Mouse (Mus musculus) layer of hippocampus, adult 2 months (tissue): ENCODE data around the gene Cdh23. TPM values are rescaled to one million over a fixed set of nuclear protein-coding genes. Genes with fewer than 3 reads are reported as not detected.
A peak's percentile ranks its signal among the peaks of the same experiment; 100 is the strongest.

ENCODE experiments used
- DNase-seq, 2 experiments: peaks; one replicate each; pipeline ENCODE4 v3.0.0; 2022; ENCODE audit warnings: low spot score in 2 of 2
- H3K27ac ChIP-seq: fragments of 200-600 bp; 2 replicates; pipeline ENCODE4 v1.8.1; 2022
- H3K4me3 ChIP-seq: fragments of 200-600 bp; 2 replicates; pipeline ENCODE4 v1.8.1; 2022; ENCODE audit warnings: mild to moderate bottlenecking
- CTCF ChIP-seq: fragments of 200-600 bp; conservative IDR thresholded peaks from 2 replicates; pipeline ENCODE4 v1.8.1; 2022; ENCODE audit warnings: antibody characterized with exemption, mild to moderate bottlenecking, moderate library complexity
- total RNA-seq, 2 experiments: library from RNA; stranded (reverse); gene quantifications; 2 replicates each; pipeline ENCODE4 v1.2.3; 2021

The Cdh23 gene
- total RNA-seq, 2 experiments from 2014 or later: 2.7 to 2.9 TPM

- no peak for TF ChIP-seq CTCF
- DNase-seq: no peak
- H3K27ac ChIP-seq: no peak overlapping the region
- H3K4me3 ChIP-seq: no peak overlapping the region
Measured at GRCm38 (mm10) chr10:60653675-60654074, 42.6 kb downstream of the Cdh23 start.

DNA sequence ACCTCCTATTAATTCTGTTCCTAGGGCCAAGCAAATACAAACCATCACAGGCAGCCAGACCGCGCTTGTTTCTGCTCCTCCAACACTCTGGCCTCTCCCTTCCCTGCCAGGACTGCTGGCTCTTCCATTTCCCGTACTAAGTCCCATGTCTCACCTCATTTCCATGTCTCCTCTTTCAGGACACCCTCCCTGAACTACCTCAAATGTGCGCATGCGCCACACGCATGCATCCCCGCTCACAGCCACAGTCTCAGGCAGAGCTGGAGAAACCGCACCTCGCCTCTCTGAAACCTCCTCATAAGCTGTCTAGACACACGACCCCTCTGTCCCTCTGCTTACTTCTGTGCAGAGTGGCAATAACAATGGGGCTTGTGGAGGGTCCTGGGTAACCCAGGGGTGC, 43.2 kb downstream of the Cdh23 start:
- no peak overlapping the region for H3K4me3 ChIP-seq
- no peak for DNase-seq
- no peak for TF ChIP-seq CTCF
- H3K27ac ChIP-seq: no peak overlapping the region

DNA sequence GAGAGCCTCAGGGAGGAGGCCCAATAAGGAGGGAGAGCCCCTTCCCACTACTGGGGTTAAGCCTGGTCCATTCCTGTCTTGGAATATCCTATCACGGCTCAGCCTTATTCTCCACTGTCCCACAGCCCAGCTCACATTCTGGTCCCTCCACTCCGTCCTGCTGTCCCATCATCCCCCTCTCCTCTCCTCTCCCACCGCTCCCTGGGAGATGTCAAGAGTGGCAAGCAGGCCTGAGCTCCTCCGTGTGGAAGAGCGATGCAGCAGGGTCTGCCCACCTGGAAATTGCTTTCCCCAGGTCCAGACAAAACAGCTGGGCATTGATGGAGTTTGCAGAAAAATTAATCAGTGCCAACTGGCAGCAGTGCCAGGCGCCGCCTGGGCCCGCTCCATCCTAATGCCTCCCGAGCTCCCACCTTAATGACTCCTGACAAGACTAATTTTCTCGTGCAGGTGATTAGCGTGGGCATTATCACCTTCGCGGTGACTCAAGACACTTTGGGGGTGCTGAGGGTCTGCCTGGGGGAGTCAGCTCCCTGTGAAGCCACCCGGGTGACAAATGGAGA, 52.1 kb downstream of the Cdh23 start:
- no peak for DNase-seq
- TF ChIP-seq CTCF: no peak
- Histone ChIP-seq H3K27ac (no peak overlapping the region), H3K4me3 (no peak overlapping the region)

GRCm38 (mm10) chr10:60639291-60639690, 57.0 kb downstream of the Cdh23 start:
- H3K4me3 ChIP-seq: no peak overlapping the region
- no peak overlapping the region for H3K27ac ChIP-seq
- no peak for DNase-seq
- TF ChIP-seq CTCF: no peak

DNA sequence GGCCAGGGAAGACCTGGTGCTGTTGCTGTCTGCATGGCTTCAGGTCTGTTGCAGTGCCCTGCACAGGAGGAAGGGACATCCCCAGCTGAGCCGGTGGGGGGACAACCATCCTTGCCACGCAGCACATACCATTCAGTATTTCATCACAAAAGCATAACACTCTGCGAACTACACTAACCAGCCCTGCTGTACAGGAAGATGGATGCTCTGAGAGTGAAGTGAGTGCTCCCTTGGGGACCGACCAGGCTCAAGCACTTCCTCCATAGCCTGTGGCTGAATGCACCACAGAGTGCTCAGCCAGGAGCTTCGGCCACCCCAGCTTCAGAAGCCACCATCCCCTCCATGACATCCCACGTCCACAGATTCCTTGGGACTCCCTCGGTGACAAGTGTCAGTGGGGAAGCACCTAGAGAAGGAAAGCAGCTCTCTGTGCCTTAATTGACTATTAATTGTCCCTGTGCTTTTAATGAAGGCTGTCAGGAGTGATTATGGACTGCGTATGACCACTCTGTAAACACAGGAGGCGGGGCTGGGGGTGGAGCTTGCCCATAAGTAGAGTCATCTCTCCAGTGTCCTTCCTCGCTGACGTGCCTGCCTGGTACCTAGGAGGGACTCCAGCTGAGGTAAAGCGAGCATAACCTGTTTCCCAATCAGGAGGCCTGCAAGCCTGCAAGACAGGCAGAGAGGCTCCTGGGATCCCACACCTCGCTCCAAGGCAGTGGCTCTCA, 60.6 kb downstream of the Cdh23 start:
- Histone ChIP-seq H3K4me3 (no peak overlapping the region), H3K27ac (no peak overlapping the region)
- no peak for TF ChIP-seq CTCF
- no peak for DNase-seq

DNA sequence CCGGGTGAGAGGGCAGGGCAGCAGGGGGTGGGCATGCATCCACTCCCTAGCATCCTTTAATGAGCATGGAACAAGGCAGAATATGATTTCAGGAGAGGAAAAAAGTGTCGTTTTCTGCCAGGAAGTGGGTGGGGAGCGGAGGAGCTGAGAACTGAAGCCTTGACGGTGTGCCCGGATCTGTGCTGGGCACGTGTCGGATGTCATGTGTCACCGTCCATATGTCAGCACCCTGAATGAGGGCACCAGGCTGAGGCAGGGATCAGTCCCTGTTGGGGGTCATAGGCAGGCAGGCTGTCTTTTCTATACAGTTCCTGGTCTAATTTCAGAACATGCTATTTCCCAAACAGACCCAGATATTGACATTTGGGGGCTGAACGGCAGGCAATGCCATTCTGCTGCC, 61.9 kb downstream of the Cdh23 start:
- no peak for TF ChIP-seq CTCF
- Histone ChIP-seq H3K4me3 (no peak overlapping the region), H3K27ac (peak overlapping the region; percentile 59; the same call in 1 of the 2 replicates)
- DNase-seq: peak; percentile 41 to 50

DNA sequence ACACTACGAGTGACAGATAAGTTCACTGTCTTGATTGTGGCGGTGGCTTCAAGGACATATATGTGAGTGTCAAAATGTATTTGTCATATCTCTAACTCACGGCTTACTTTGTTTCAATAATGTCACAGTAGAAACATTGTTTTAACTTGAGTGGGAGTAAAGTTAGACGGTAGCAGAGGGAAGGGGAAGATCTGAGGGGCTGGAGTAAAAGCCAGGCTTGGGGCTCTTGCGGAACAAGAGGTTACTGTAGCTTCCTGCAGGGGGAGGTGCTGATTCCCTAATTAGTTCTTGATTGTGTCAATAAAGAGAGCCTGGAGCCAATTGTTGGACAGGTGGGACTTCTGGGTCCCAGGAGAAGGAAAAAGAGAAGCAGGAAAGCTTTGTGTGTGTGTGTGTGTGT, 70.2 kb downstream of the Cdh23 start:
- no peak overlapping the region for H3K27ac ChIP-seq
- no peak for TF ChIP-seq CTCF
- no peak overlapping the region for H3K4me3 ChIP-seq
- no peak for DNase-seq

DNA sequence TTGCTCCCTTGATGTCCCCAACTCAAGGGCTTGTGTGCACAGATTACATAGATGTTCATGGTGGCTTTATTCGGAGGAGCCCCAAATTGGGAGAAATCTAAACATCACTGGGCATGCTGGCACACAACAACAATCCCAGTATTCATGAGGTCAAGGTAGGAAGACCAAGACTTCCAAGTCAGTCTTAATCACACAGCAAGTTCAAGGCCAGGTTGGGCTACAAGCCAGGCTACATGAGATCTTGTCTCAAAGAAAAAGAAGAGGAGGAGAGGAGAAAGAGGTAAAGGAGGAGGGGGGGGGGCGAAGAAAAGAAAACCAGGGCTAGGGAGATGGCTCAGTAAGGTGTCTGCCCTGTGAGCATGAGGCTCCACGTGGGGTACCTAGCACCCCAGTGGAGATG, 70.8 kb downstream of the Cdh23 start:
- Histone ChIP-seq H3K27ac (no peak overlapping the region), H3K4me3 (no peak overlapping the region)
- DNase-seq: no peak
- TF ChIP-seq CTCF: no peak

DNA sequence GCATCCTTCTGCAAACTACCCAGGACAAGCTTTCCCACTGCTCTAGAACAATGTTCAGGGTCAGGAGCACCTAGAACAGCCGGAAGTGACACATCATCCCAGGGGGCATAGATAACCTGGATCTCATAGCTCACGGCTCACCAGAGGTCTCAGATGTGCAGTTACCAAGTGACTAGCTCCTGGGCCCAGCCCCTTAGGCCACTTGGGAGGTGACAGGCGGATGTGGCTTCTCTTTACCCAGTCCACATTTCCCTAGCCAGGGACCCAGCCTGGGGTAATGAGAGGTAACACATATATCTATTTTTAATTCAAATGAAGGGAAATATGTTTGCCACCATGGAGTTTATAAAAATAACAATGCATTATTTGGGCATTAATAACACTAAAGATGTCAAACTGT, 71.3 kb downstream of the Cdh23 start:
- no peak for DNase-seq
- H3K27ac ChIP-seq: no peak overlapping the region
- no peak overlapping the region for H3K4me3 ChIP-seq
- no peak for TF ChIP-seq CTCF

DNA sequence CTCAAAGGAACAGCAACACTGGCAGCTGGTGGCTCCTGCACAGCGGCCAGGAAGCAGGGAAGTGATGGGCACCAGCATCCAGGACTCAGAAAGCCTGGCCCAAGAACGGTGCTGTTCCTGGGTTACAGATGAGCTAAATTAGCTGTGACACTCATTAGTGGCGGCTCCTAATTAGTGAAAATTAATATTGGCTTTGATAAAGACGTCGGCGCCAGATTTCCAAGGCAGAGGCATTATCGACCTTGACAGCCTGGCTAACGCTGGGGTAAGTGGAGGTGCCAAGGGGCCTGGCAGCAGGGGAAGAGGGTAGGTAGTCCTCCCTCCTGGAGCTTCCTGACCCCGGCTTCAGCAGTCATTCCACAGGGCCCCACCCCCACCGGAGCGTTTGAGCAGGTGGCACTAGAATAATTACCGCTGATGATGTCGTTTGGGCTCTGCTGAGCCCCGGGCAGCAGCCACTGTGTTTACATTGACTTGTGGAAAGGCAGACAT, 72.0 kb downstream of the Cdh23 start:
- H3K27ac ChIP-seq: no peak overlapping the region
- peak in 1 of 2 experiments; percentile 4 for DNase-seq
- no peak for TF ChIP-seq CTCF
- H3K4me3 ChIP-seq: no peak overlapping the region

GRCm38 (mm10) chr10:60622836-60623235, 73.5 kb downstream of the Cdh23 start:
- Histone ChIP-seq H3K27ac (no peak overlapping the region), H3K4me3 (no peak overlapping the region)
- TF ChIP-seq CTCF: no peak
- DNase-seq: no peak

- TF ChIP-seq CTCF: peak; percentile 48
- no peak overlapping the region for H3K4me3 ChIP-seq
- DNase-seq: no peak
- no peak overlapping the region for H3K27ac ChIP-seq
Measured at GRCm38 (mm10) chr10:60621470-60622170, 74.7 kb downstream of the Cdh23 start.

- TF ChIP-seq CTCF: peak; percentile 40
- DNase-seq: no peak
- Histone ChIP-seq H3K27ac (no peak overlapping the region), H3K4me3 (no peak overlapping the region)
Measured at GRCm38 (mm10) chr10:60615898-60616297, 80.4 kb downstream of the Cdh23 start.
